Mouse (Mus musculus) right cerebral cortex, postnatal 36 days (tissue): ENCODE measurements around the gene H1f0.

Source experiments
- DNase-seq, 2 experiments: peaks; one replicate each; pipeline ENCODE4 v3.0.0; 2022; ENCODE audit warnings: low spot score in 2 of 2, mixed read lengths in 1 of 2

H1f0 gene

GRCm38 (mm10) chr15:79071117-79072039, 43.1 kb downstream of the H1f0 start:
- no peak for DNase-seq

- no peak for DNase-seq
These were observed 45.5 kb downstream of the H1f0 start for GRCm38 (mm10) chr15:79073752-79074151.

- no peak for DNase-seq
These were observed 46.2 kb downstream of the H1f0 start for GRCm38 (mm10) chr15:79074446-79074845.

GRCm38 (mm10) chr15:79074913-79075532, 46.8 kb downstream of the H1f0 start, which contains the start of gene Eif3l:
Gene Eif3l, plus strand, starts transcription at chr15:79075179.
- peak; percentile 82 to 84 for DNase-seq

GRCm38 (mm10) chr15:79075658-79076365, 47.6 kb downstream of the H1f0 start:
- no peak for DNase-seq

- no peak for DNase-seq
These were observed 51.3 kb downstream of the H1f0 start for GRCm38 (mm10) chr15:79079567-79079966.
